ENCODE assay signal across 9 mouse cellular contexts in the genomic region with DNA sequence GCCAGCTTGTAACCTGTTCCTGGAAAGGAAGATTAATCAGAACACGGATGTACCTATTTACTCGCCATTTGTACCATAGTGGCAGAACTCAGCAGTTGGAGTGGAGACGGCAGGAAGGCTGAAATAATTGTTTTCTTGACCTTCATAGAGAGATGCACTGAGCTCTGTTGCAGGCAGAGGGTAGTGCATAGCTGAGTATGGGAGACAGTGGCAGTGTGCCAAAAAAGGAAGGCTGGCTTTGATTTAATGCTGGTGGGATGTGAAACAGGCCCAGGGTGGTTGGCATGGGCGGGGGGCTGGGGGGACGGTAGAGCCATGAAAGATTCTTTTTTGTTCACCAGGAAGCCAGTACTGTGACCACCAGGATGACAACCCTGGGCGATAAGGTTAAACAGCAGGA.
DNase-seq lines count a peak whose midpoint lies in the region; ATAC-seq and TF ChIP-seq lines count a peak whose summit lies in the region.
"Had no signal": no experiment of that assay in that cellular context is flagged by ENCODE, and none has a peak within 500 bp of the region (broad histone marks: within the 10 kb centered on the region; RNA-seq: fewer than 3 reads in every experiment).

No protein-coding gene starts in this region.

- 66% methylated on average over 6 of the region's 6 CpGs for WGBS in kidney, postnatal 0 days
- 68% methylated on average over 6 of the region's 6 CpGs for WGBS in stomach, postnatal 0 days

- no peak overlapping the region for H3K9ac ChIP-seq in kidney, postnatal 0 days (ENCODE audit: low read depth, low read length)
- no peak overlapping the region for H3K9ac ChIP-seq in stomach, postnatal 0 days (ENCODE audit: low read length)

- no peaks in the 10 kb centered on the region for H3K9me3 ChIP-seq in kidney, postnatal 0 days (replicated peaks; ENCODE audit: low read length)
- no peaks in the 10 kb centered on the region for H3K9me3 ChIP-seq in stomach, postnatal 0 days (ENCODE audit: control insufficient read depth, low read length)

- DNase-seq in adrenal gland, postnatal 14 days: peak; percentile 31
- DNase-seq in adrenal gland, postnatal 25 days: no peak
- peak; percentile 11 for DNase-seq in kidney, postnatal 0 days (ENCODE audit: low spot score)
- DNase-seq in kidney, adult 11 months: no peak
- DNase-seq in retina, postnatal 1 day: peak; percentile 38
- DNase-seq in retina, embryonic 14.5 days (ENCODE audit: low spot score): no peak
- DNase-seq in stomach, postnatal 0 days (ENCODE audit: low spot score): peak; percentile 22

- no peaks in the 10 kb centered on the region for H3K27me3 ChIP-seq in kidney, postnatal 0 days (ENCODE audit: insufficient read depth, low read length)
- no peaks in the 10 kb centered on the region for H3K27me3 ChIP-seq in stomach, postnatal 0 days (ENCODE audit: control insufficient read depth, insufficient read depth, low read length)

- H3K4me2 ChIP-seq in kidney, postnatal 0 days (ENCODE audit: low read length): no peak overlapping the region
- H3K4me2 ChIP-seq in stomach, postnatal 0 days (replicated peaks; ENCODE audit: low read depth): no peak overlapping the region

- no peaks in the 10 kb centered on the region for H3K36me3 ChIP-seq in kidney, postnatal 0 days (ENCODE audit: insufficient read depth, low read length)
- H3K36me3 ChIP-seq in stomach, postnatal 0 days (ENCODE audit: control insufficient read depth, insufficient read depth, low read length): no peaks in the 10 kb centered on the region

- no peak for ATAC-seq in kidney, postnatal 0 days (replicated peaks; ENCODE audit: low FRiP score, low read depth)
- ATAC-seq in stomach, postnatal 0 days (ENCODE audit: low FRiP score, low TSS enrichment): no peak
- ATAC-seq in megakaryocyte progenitor cell, adult 5-6 weeks (replicated peaks; ENCODE audit: poor library complexity): no peak
- ATAC-seq: intestine, embryonic 16.5 days had no signal

- H3K4me1 ChIP-seq in kidney, postnatal 0 days (replicated peaks; ENCODE audit: insufficient read depth, low read length): no peaks in the 10 kb centered on the region
- no peaks in the 10 kb centered on the region for H3K4me1 ChIP-seq in stomach, postnatal 0 days (replicated peaks; ENCODE audit: control insufficient read depth, insufficient read depth)

- TF ChIP-seq CTCF in kidney, postnatal 0 days (IDR thresholded peaks at IDR 0.05; ENCODE audit: low read depth): peak; percentile 32; the same call in 1 of the 2 replicates
- peak; percentile 52 for TF ChIP-seq CTCF in stomach, postnatal 0 days (IDR thresholded peaks at IDR 0.05; ENCODE audit: low read depth)

- H3K4me3 ChIP-seq in kidney, postnatal 0 days (replicated peaks; ENCODE audit: low read depth, low read length): no peak overlapping the region
- no peak overlapping the region for H3K4me3 ChIP-seq in stomach, postnatal 0 days (ENCODE audit: low read depth, low read length)

- no peak overlapping the region for H3K27ac ChIP-seq in kidney, postnatal 0 days
- no peak overlapping the region for H3K27ac ChIP-seq in stomach, postnatal 0 days (replicated peaks)

- TF ChIP-seq EP300 in stomach, postnatal 0 days (optimal IDR thresholded peaks at IDR 0.05): no peak

Comparison
In these comparisons a context has a peak if more than half of its experiments do, and no peak if none do; other contexts are left out.
1. DNase-seq: peak in adrenal gland, postnatal 14 days (single experiment), kidney, postnatal 0 days (single experiment), retina, postnatal 1 day (single experiment) and stomach, postnatal 0 days (single experiment); none in adrenal gland, postnatal 25 days (single experiment), kidney, adult 11 months (single experiment) and retina, embryonic 14.5 days (single experiment).